In the genomic region with DNA sequence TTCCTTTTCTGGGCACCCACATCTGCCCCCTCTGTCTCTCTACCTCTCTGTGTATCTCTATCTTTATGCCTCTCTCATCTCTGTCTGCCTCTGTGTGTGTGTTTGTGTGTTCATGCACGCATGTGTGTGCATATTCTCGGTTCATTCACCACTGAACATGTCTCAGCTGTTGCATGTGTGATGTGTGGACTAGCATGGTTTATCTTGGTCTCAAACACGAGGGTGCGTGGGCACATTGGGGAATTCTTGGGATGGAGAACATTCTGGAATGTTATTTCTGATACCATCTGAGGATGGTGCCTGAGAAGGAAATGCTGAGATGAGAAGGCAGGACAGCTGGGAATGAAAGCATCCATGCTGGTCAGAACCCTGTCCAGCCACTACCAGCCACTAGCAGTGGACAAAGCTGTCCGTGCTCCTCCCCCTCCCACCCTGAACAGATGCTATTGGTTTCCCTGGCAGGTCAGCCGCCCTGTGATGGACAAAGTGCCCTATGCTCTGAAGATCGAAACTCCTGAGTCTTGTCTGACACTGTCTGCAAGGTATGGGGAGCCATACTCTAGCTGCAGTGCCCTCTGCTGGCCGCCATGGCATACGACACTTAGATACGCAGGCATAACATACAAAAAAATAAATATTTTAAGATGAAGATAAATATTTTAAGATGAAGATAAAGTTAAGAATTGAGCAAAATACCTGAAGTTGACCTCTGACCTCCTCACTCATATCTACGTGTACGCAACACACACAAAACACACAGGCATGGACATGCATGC, we compare ENCODE assay signal across 10 mouse cellular contexts. TPM values are rescaled to one million over a fixed set of nuclear protein-coding genes. Genes with fewer than 3 reads are reported as not detected.
DNase-seq lines count a peak whose midpoint lies in the region; ATAC-seq and TF ChIP-seq lines count a peak whose summit lies in the region.
"Had no signal": no experiment of that assay in that cellular context is flagged by ENCODE, and none has a peak within 500 bp of the region (broad histone marks: within the 10 kb centered on the region; RNA-seq: fewer than 3 reads in every experiment).

No protein-coding gene starts in this region.

- no peaks in the 10 kb centered on the region for H3K27me3 ChIP-seq in intestine, postnatal 0 days (replicated peaks; ENCODE audit: control insufficient read depth, insufficient read depth, low read length)
- H3K27me3 ChIP-seq in intestine, embryonic 16.5 days (replicated peaks; ENCODE audit: control insufficient read depth, insufficient read depth, low read length) = no peaks in the 10 kb centered on the region
- H3K27me3 ChIP-seq in CH12.LX (replicated peaks) = peaks cover 18% of the 10 kb centered on the region
- no peaks in the 10 kb centered on the region for H3K27me3 ChIP-seq in forebrain, embryonic 14.5 days (replicated peaks; ENCODE audit: control insufficient read depth, insufficient read depth, low read length)
- H3K27me3 ChIP-seq in megakaryocyte, embryonic 14.5 days (replicated peaks) = peaks cover 61% of the 10 kb centered on the region
- H3K27me3 ChIP-seq: lung, embryonic 15.5 days had no signal

- no peak for ATAC-seq in intestine, postnatal 0 days
- no peak for ATAC-seq in intestine, embryonic 16.5 days
- peak; percentile 60 for ATAC-seq in forebrain, embryonic 14.5 days

- H3K9ac ChIP-seq in intestine, postnatal 0 days (ENCODE audit: low read depth, low read length) = no peak overlapping the region
- H3K9ac ChIP-seq in intestine, embryonic 16.5 days (ENCODE audit: low read depth, low read length) = no peak overlapping the region
- H3K9ac ChIP-seq in CH12.LX (ENCODE audit: insufficient read depth, low read depth) = no peak overlapping the region
- no peak overlapping the region for H3K9ac ChIP-seq in forebrain, embryonic 14.5 days (ENCODE audit: low read length)
- H3K9ac ChIP-seq: lung, embryonic 15.5 days had no signal

- H3K9me3 ChIP-seq in intestine, postnatal 0 days (ENCODE audit: control insufficient read depth) = no peaks in the 10 kb centered on the region
- H3K9me3 ChIP-seq in intestine, embryonic 16.5 days (ENCODE audit: control insufficient read depth, low read length) = no peaks in the 10 kb centered on the region
- H3K9me3 ChIP-seq in CH12.LX (replicated peaks; ENCODE audit: low read length) = no peaks in the 10 kb centered on the region
- H3K9me3 ChIP-seq in forebrain, embryonic 14.5 days (replicated peaks; ENCODE audit: control insufficient read depth, low read length) = no peaks in the 10 kb centered on the region
- no peaks in the 10 kb centered on the region for H3K9me3 ChIP-seq in megakaryocyte, embryonic 14.5 days
- H3K9me3 ChIP-seq: lung, embryonic 15.5 days had no signal

- H3K4me1 ChIP-seq in intestine, postnatal 0 days (replicated peaks; ENCODE audit: control insufficient read depth, insufficient read depth, low read length) = no peaks in the 10 kb centered on the region
- no peaks in the 10 kb centered on the region for H3K4me1 ChIP-seq in intestine, embryonic 16.5 days (ENCODE audit: control insufficient read depth, insufficient read depth, low read length)
- H3K4me1 ChIP-seq in CH12.LX (ENCODE audit: control insufficient read depth in 1 of 2, insufficient read depth in 2 of 2) = peaks cover 0 to 10% of the 10 kb centered on the region in 2 experiments; a peak in 2 of 4 replicates
- H3K4me1 ChIP-seq in forebrain, embryonic 14.5 days (ENCODE audit: control insufficient read depth, insufficient read depth, low read length) = no peaks in the 10 kb centered on the region
- H3K4me1 ChIP-seq in megakaryocyte, embryonic 14.5 days = peaks cover 23% of the 10 kb centered on the region
- H3K4me1 ChIP-seq: lung, embryonic 15.5 days had no signal

- peaks cover 2% of the 10 kb centered on the region; the same call in 1 of the 2 replicates for H3K36me3 ChIP-seq in intestine, postnatal 0 days (ENCODE audit: control insufficient read depth, insufficient read depth)
- no peaks in the 10 kb centered on the region for H3K36me3 ChIP-seq in intestine, embryonic 16.5 days (ENCODE audit: control insufficient read depth, insufficient read depth, low read length)
- H3K36me3 ChIP-seq in CH12.LX (replicated peaks in 1 of 2; ENCODE audit: control insufficient read depth in 1 of 2, insufficient read depth in 1 of 2, low read length in 1 of 2) = no peaks in the 10 kb centered on the region
- H3K36me3 ChIP-seq in forebrain, embryonic 14.5 days (ENCODE audit: control insufficient read depth, insufficient read depth, low read length) = no peaks in the 10 kb centered on the region
- no peaks in the 10 kb centered on the region for H3K36me3 ChIP-seq in megakaryocyte, embryonic 14.5 days (replicated peaks; ENCODE audit: low read length)
- H3K36me3 ChIP-seq: lung, embryonic 15.5 days had no signal

- dilution Hi-C loops in CH12.LX (cut with MboI; ENCODE audit: extremely low pct_ligation_motif_present, extremely low pct_unique_long_range_greater_than_20kb, low sequenced_read_pairs) = no loop called here

- 52% methylated on average over 12 of the region's 12 CpGs for whole genome bisulfite sequencing in intestine, postnatal 0 days
- 54% methylated on average over 12 of the region's 12 CpGs for WGBS in intestine, embryonic 16.5 days
- WGBS in forebrain, embryonic 14.5 days = 52% methylated on average over 12 of the region's 12 CpGs

- H3K79me2 ChIP-seq in CH12.LX (replicated peaks; ENCODE audit: control insufficient read depth, extremely low read depth, insufficient read depth, poor library complexity, severe bottlenecking) = no peaks in the 10 kb centered on the region

- TF ChIP-seq POLR2A in CH12.LX (IDR thresholded peaks at IDR 0.05; ENCODE audit: low read depth, low read length) = no peak

- no peak overlapping the region for H3K27ac ChIP-seq in intestine, postnatal 0 days (ENCODE audit: low read depth, low read length)
- no peak overlapping the region for H3K27ac ChIP-seq in intestine, embryonic 16.5 days (ENCODE audit: low read length)
- no peak overlapping the region for H3K27ac ChIP-seq in CH12.LX (ENCODE audit: insufficient read depth, low read depth)
- no peak overlapping the region for H3K27ac ChIP-seq in forebrain, embryonic 14.5 days (ENCODE audit: low read depth, low read length)
- H3K27ac ChIP-seq: lung, embryonic 15.5 days had no signal

- TF ChIP-seq EP300 in CH12.LX (IDR thresholded peaks at IDR 0.05; ENCODE audit: low read length) = no peak

- DNase-seq in CH12.LX (ENCODE audit: extremely low read depth) = peak; percentile 48
- DNase-seq in adrenal gland, postnatal 36 days = peak; percentile 67 to 73
- peak; percentile 62 for DNase-seq in forebrain, embryonic 14.5 days (ENCODE audit: low spot score)
- peak; percentile 81 for DNase-seq in kidney, postnatal 4 days
- DNase-seq in thymus, postnatal 4 days = peak; percentile 81

- no peak overlapping the region for H3K4me2 ChIP-seq in intestine, postnatal 0 days (replicated peaks; ENCODE audit: low read depth)
- no peak overlapping the region for H3K4me2 ChIP-seq in intestine, embryonic 16.5 days (ENCODE audit: low read depth, low read length)
- no peak overlapping the region for H3K4me2 ChIP-seq in CH12.LX (ENCODE audit: insufficient read depth, low read depth, poor library complexity, severe bottlenecking)
- H3K4me2 ChIP-seq in forebrain, embryonic 14.5 days (ENCODE audit: low read length) = no peak overlapping the region
- H3K4me2 ChIP-seq: lung, embryonic 15.5 days had no signal

- peak; percentile 48 for TF ChIP-seq RAD21 in CH12.LX (IDR thresholded peaks at IDR 0.05; ENCODE audit: low read depth, low read length)

- H3K4me3 ChIP-seq in intestine, postnatal 0 days (ENCODE audit: low read depth, low read length) = no peak overlapping the region
- no peak overlapping the region for H3K4me3 ChIP-seq in intestine, embryonic 16.5 days (ENCODE audit: low read length)
- H3K4me3 ChIP-seq in CH12.LX (replicated peaks in 1 of 3; ENCODE audit: low read depth in 2 of 3, low read length in 2 of 3, poor library complexity in 1 of 3) = no peak overlapping the region
- H3K4me3 ChIP-seq in forebrain, embryonic 14.5 days (ENCODE audit: low read depth, low read length) = no peak overlapping the region
- H3K4me3 ChIP-seq in megakaryocyte, embryonic 14.5 days (replicated peaks) = peak overlapping the region; percentile 42
- H3K4me3 ChIP-seq: erythroblast, embryonic 14.5 days; lung, embryonic 15.5 days had no signal

- in situ Hi-C loops in CH12.LX (cut with MboI; ENCODE audit: low pct_ligation_motif_present, low pct_unique_long_range_greater_than_20kb, low sequenced_read_pairs) = loop anchor here (10.0 to 25.0 kb wide), 3 partner anchors 161 to 529 kb away; partner anchors contain the start of gene 4930590J08Rik

- TF ChIP-seq CTCF in intestine, postnatal 0 days (IDR thresholded peaks at IDR 0.05; ENCODE audit: low read depth) = peak; percentile 78
- TF ChIP-seq CTCF in CH12.LX (conservative IDR thresholded peaks at IDR 0.05 in 1 of 2, IDR thresholded peaks at IDR 0.05 in 1 of 2; ENCODE audit: low read depth in 2 of 2, low read length in 2 of 2) = peak; percentile 63 to 74

TF ChIP-seq in CH12.LX, 34 proteins besides CTCF, POLR2A, EP300 and RAD21:
- no peak for TF ChIP-seq ELF1 (IDR thresholded peaks at IDR 0.05; ENCODE audit: low read depth, low read length)
- TF ChIP-seq SMC3 (IDR thresholded peaks at IDR 0.05; ENCODE audit: low read depth, low read length) = peak; percentile 62
- TF ChIP-seq POLR2AphosphoS2 (IDR thresholded peaks at IDR 0.05; ENCODE audit: low read depth, low read length) = no peak
- TF ChIP-seq USF2 (conservative IDR thresholded peaks at IDR 0.05; ENCODE audit: low read depth, low read length) = no peak

RNA-seq across cellular contexts. Expression of gene Nr2c2, which starts 25.3 kb away (rescaled TPM):
- 8.1 and 9.6 TPM in 2 replicates for polyA plus RNA-seq in intestine, postnatal 0 days (2015; fragmentation: Nextera tagmentation; extraction: Ambion mirVana)
- 9.2 and 9.4 TPM in 2 replicates for polyA plus RNA-seq in intestine, embryonic 16.5 days (2015; fragmentation: Nextera tagmentation; extraction: Ambion mirVana)
- total RNA-seq in CH12.LX (2012; rRNA removed) (14.1 and 14.3 TPM in 2 replicates), CH12.LX (2014; rRNA removed) (12.4 and 13.0 TPM in 2 replicates)
- polyA plus RNA-seq in CH12.LX (2012; ENCODE audit: insufficient read length, low read depth) = 12.2 and 12.7 TPM in 2 replicates
- 10 to 100 TPM; 35.3 to 41.5 TPM for total RNA-seq in adrenal gland, postnatal 36 days (2021)
- polyA plus RNA-seq in forebrain, embryonic 14.5 days (2014; fragmentation: Nextera tagmentation; extraction: Ambion mirVana) = 16.1 and 18.7 TPM in 2 replicates
- polyA plus RNA-seq in megakaryocyte, embryonic 14.5 days (2012; ENCODE audit: insufficient read depth, low replicate concordance) = 0.64 and 1.1 TPM in 2 replicates
